Mouse (Mus musculus) cortical plate, adult 2 months (tissue): ENCODE measurements around the gene Hk1.

Source experiments
- CTCF ChIP-seq: fragments of 200-500 bp; IDR thresholded peaks from 2 replicates; pipeline ENCODE4 v1.5.1; 2011; ENCODE audit warnings: mild to moderate bottlenecking, control low read depth, low read length; ENCODE audit not compliant: insufficient read depth; ENCODE audit errors: extremely low read depth
- POLR2A ChIP-seq: fragments of 200-500 bp; IDR thresholded peaks from 2 replicates; pipeline ENCODE4 v1.6.1; 2011; ENCODE audit warnings: mild to moderate bottlenecking, low read length, control low read depth; ENCODE audit not compliant: insufficient read depth; ENCODE audit errors: extremely low read depth

DNA sequence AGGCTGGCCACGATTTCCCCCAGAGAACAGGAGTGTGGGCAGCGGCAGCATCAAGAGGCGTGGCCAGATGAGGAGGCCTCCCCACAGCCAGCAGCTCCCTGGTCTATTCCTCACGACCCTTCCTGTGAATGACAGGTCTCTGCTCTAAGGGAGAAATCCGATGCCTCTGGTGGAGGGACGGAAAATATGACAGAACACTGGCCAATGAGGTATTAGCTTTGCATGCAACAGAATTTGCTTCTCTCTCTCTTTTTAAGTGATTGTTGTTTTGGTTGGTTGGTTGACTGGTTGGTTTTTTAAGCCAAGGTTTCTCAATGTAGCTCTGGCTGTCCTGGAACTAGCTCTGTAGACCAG is 44.3 kb downstream of the Hk1 start:
- TF ChIP-seq CTCF = no peak
- no peak for TF ChIP-seq POLR2A
